Mouse (Mus musculus) E14TG2a.4 (cell line): ENCODE measurements around the gene Aatk.

Source experiments
- CTCF ChIP-seq: conservative IDR thresholded peaks from 2 replicates; pipeline ENCODE4 v1.5.1; 2014; ENCODE audit warnings: low read length
- NANOG ChIP-seq: IDR thresholded peaks from 2 replicates; pipeline ENCODE4 v1.6.1; 2014; ENCODE audit warnings: borderline replicate concordance, low read length, mixed read lengths
- POU5F1 ChIP-seq: IDR thresholded peaks from 2 replicates; pipeline ENCODE4 v1.6.1; 2014; ENCODE audit warnings: low read length, borderline replicate concordance

DNA sequence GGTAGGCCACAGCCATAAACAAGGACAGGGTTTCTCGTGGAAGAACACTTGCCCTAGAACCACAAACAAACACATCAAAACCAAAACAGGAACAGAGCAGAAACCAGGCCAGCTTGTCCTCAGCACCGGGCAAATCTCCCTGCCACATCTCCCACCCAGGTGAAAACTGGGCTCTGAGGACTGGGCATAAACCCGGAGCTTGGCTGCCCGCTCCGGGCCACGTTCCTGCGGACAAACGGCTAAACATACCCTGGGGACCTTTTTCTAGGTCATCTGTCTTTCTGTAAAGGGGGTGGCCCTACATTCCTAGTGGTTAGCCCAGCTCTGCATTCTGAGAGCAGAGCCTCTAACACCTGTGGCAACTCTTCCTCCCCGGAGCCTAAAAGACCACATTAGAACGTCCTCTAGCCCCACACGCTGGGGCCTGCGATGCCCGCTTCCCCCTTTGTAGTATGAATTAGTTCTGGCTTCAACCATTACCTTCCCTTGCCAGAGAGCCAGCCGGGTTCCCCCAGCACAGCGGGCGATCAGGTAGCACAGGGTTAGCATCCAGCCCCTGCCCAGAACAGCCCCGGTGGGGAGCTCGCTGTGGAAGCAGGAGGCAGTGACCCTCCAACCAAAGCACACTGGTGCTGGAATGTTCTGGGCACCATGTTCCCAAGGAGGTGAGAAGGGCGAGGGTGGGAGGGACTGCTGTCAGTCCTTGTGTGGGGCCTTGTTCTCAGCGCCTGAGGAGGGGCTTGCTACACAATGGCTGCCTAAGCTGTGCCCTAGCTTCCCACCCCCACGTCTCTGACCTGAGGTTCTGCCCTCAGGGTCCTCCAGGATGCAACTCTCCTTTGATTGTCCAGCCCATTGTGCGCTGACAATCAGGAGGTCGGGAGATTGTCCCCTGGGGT lies 27.2 kb downstream of the Aatk start:
- no peak for TF ChIP-seq CTCF
- TF ChIP-seq POU5F1 = no peak
- no peak for TF ChIP-seq NANOG
